Mouse (Mus musculus) heart, embryonic 16.5 days (tissue): ENCODE data around the gene Tgm7. TPM values are rescaled to one million over a fixed set of nuclear protein-coding genes. Genes with fewer than 3 reads are reported as not detected.
"Not testable (repeated sequence)": the region's sequence is repeated elsewhere in the genome, so short reads cannot be mapped to it uniquely, and the experiment has no call there.

Experiments used
- ATAC-seq: fragments of 200-750 bp; cut with Nextera tagmentation; replicated peaks from 2 replicates; pipeline ENCODE4 v1.8.0; 2017; ENCODE audit warnings: moderate number of reproducible peaks; ENCODE audit not compliant: insufficient read depth, low FRiP score; ENCODE audit errors: extremely low read depth
- H3K27ac ChIP-seq: fragments of 300-500 bp; sonication (generic); 2 replicates; pipeline ENCODE4 v1.5.1; 2014; ENCODE audit warnings: mild to moderate bottlenecking, low read length, control low read depth, moderate library complexity
- H3K27me3 ChIP-seq: fragments of 300-500 bp; sonication (generic); 2 replicates; pipeline ENCODE4 v1.6.1; 2014; ENCODE audit warnings: low read length, mixed read lengths; ENCODE audit not compliant: control insufficient read depth, insufficient read depth
- H3K36me3 ChIP-seq: fragments of 300-500 bp; sonication (generic); 2 replicates; pipeline ENCODE4 v1.6.1; 2014; ENCODE audit not compliant: control insufficient read depth, insufficient read depth
- H3K4me1 ChIP-seq: fragments of 300-500 bp; sonication (generic); 2 replicates; pipeline ENCODE4 v1.6.1; 2014; ENCODE audit warnings: low read length, mixed read lengths; ENCODE audit not compliant: control insufficient read depth, insufficient read depth
- H3K4me2 ChIP-seq: fragments of 300-500 bp; sonication (generic); 2 replicates; pipeline ENCODE4 v1.6.1; 2014; ENCODE audit warnings: low read depth, mild to moderate bottlenecking, control low read depth, low read length
- H3K4me3 ChIP-seq: fragments of 300-500 bp; sonication (generic); 2 replicates; pipeline ENCODE4 v1.5.1; 2014; ENCODE audit warnings: mild to moderate bottlenecking, control low read depth, low read length
- H3K9ac ChIP-seq: fragments of 300-500 bp; sonication (generic); 2 replicates; pipeline ENCODE4 v1.6.1; 2014; ENCODE audit warnings: low read length, control low read depth
- H3K9me3 ChIP-seq: fragments of 300-500 bp; sonication (generic); replicated peaks from 2 replicates; pipeline ENCODE4 v1.6.1; 2016; ENCODE audit warnings: low read length; ENCODE audit not compliant: control insufficient read depth
- WGBS: fragments of 180-500 bp; shearing (Covaris S2); extraction: QIAGEN DNeasy Blood & Tissue Kit; methylation state at CpG from one replicate; pipeline ENCODE4 v1.1.7; 2014; 5-methylcytosine and 5-hydroxymethylcytosine counted together
- polyA plus RNA-seq: library from polyadenylated mRNA; unstranded; fragments of >200 nt; fragmentation: Nextera tagmentation; extraction: Ambion mirVana; gene quantifications from 2 replicates; pipeline ENCODE4 v1.2.1, GENCODE M21; 2015

The Tgm7 gene
- polyA plus RNA-seq, 1 experiment from 2014 or later = not detected

GRCm38 (mm10) chr2:121132822-121133221 is 23.2 kb upstream of the Tgm7 start:
- 58% methylated on average over 1 of the region's 1 CpGs for WGBS
- H3K4me2 ChIP-seq = no peak overlapping the region
- no peak for ATAC-seq

GRCm38 (mm10) chr2:121128865-121129620 is 19.4 kb upstream of the Tgm7 start:
- 52% methylated on average over 9 of the region's 9 CpGs for WGBS
- Histone ChIP-seq H3K27ac (no peak overlapping the region), H3K4me3 (no peak overlapping the region), H3K27me3 (no peaks in the 10 kb centered on the region), H3K4me1 (no peaks in the 10 kb centered on the region), H3K9ac (no peak overlapping the region), H3K36me3 (no peaks in the 10 kb centered on the region), H3K4me2 (no peak overlapping the region), H3K9me3 (no peaks in the 10 kb centered on the region)
- ATAC-seq = no peak

More at GRCm38 (mm10) chr2:121132822-121133221, 23.2 kb upstream of the Tgm7 start:
- Histone ChIP-seq H3K9ac (no peak overlapping the region), H3K27me3 (no peaks in the 10 kb centered on the region), H3K27ac (no peak overlapping the region), H3K36me3 (no peaks in the 10 kb centered on the region), H3K9me3 (no peaks in the 10 kb centered on the region), H3K4me1 (no peaks in the 10 kb centered on the region), H3K4me3 (no peak overlapping the region)

- Histone ChIP-seq H3K9me3 (no peaks in the 10 kb centered on the region), H3K27me3 (no peaks in the 10 kb centered on the region), H3K9ac (no peak overlapping the region), H3K4me2 (no peak overlapping the region), H3K4me1 (no peaks in the 10 kb centered on the region), H3K4me3 (no peak overlapping the region), H3K36me3 (no peaks in the 10 kb centered on the region), H3K27ac (no peak overlapping the region)
- no peak for ATAC-seq
- 74% methylated on average over 1 of the region's 1 CpGs for WGBS
Measured at GRCm38 (mm10) chr2:121127536-121127935, 17.9 kb upstream of the Tgm7 start.

GRCm38 (mm10) chr2:121126302-121126701 is 16.7 kb upstream of the Tgm7 start:
- ATAC-seq, H3K27ac ChIP-seq, H3K27me3 ChIP-seq, H3K36me3 ChIP-seq, H3K4me1 ChIP-seq, H3K9me3 ChIP-seq, H3K9ac ChIP-seq, H3K4me2 ChIP-seq, H3K4me3 ChIP-seq: not testable (repeated sequence)
- 76% methylated on average over 5 of the region's 5 CpGs for WGBS

GRCm38 (mm10) chr2:121119260-121119659 is 9.7 kb upstream of the Tgm7 start:
- H3K27ac ChIP-seq = no peak overlapping the region
- H3K4me1 ChIP-seq = no peaks in the 10 kb centered on the region
- H3K9me3 ChIP-seq = no peaks in the 10 kb centered on the region
- H3K27me3 ChIP-seq = no peaks in the 10 kb centered on the region
- H3K9ac ChIP-seq = no peak overlapping the region
- no peak overlapping the region for H3K4me2 ChIP-seq
- H3K4me3 ChIP-seq = no peak overlapping the region
- H3K36me3 ChIP-seq = no peaks in the 10 kb centered on the region
- no peak for ATAC-seq
- WGBS = 74% methylated on average over 3 of the region's 3 CpGs

- no peak overlapping the region for H3K9ac ChIP-seq
- H3K9me3 ChIP-seq = no peaks in the 10 kb centered on the region
- no peaks in the 10 kb centered on the region; the same call in 1 of the 2 replicates for H3K4me1 ChIP-seq
- H3K27ac ChIP-seq = no peak overlapping the region
- H3K4me3 ChIP-seq = no peak overlapping the region
- 0 out of 2 replicates have a peak, but pooled peaks cover 4% of the 10 kb centered on the region for H3K27me3 ChIP-seq
- no peak overlapping the region for H3K4me2 ChIP-seq
- H3K36me3 ChIP-seq = no peaks in the 10 kb centered on the region
- 91% methylated on average over 2 of the region's 2 CpGs for WGBS
- ATAC-seq = no peak
Measured at GRCm38 (mm10) chr2:121115418-121115817, 5.8 kb upstream of the Tgm7 start.

GRCm38 (mm10) chr2:121105940-121106339 is 3.7 kb downstream of the Tgm7 start:
- no peaks in the 10 kb centered on the region for H3K9me3 ChIP-seq
- peaks cover 5% of the 10 kb centered on the region; the same call in 1 of the 2 replicates for H3K4me1 ChIP-seq
- no peak overlapping the region for H3K4me3 ChIP-seq
- H3K27me3 ChIP-seq = no peaks in the 10 kb centered on the region
- H3K4me2 ChIP-seq = no peak overlapping the region
- H3K9ac ChIP-seq = no peak overlapping the region
- ATAC-seq = no peak
- no peaks in the 10 kb centered on the region for H3K36me3 ChIP-seq
- no peak overlapping the region for H3K27ac ChIP-seq

- WGBS = 17% methylated on average over 9 of the region's 9 CpGs
Measured at GRCm38 (mm10) chr2:121102051-121102450, 7.5 kb downstream of the Tgm7 start.

GRCm38 (mm10) chr2:121089751-121090150 is 19.8 kb downstream of the Tgm7 start:
- Histone ChIP-seq H3K36me3 (no peaks in the 10 kb centered on the region), H3K27me3 (no peaks in the 10 kb centered on the region), H3K4me2 (no peak overlapping the region), H3K9ac (no peak overlapping the region), H3K4me3 (no peak overlapping the region), H3K27ac (no peak overlapping the region), H3K9me3 (0 out of 2 replicates have a peak, but pooled peaks cover 2% of the 10 kb centered on the region), H3K4me1 (no peaks in the 10 kb centered on the region)
- WGBS = 74% methylated on average over 4 of the region's 4 CpGs
- ATAC-seq = no peak

More at GRCm38 (mm10) chr2:121102051-121102450, 7.5 kb downstream of the Tgm7 start:
- Histone ChIP-seq H3K9ac (no peak overlapping the region), H3K36me3 (no peaks in the 10 kb centered on the region), H3K4me2 (peak overlapping the region; percentile 15; the same call in 1 of the 2 replicates), H3K27me3 (no peaks in the 10 kb centered on the region), H3K4me1 (peaks cover 2% of the 10 kb centered on the region; the same call in 1 of the 2 replicates), H3K9me3 (no peaks in the 10 kb centered on the region), H3K27ac (no peak overlapping the region), H3K4me3 (no peak overlapping the region)
- no peak; the same call in 1 of the 2 replicates for ATAC-seq
